Mouse (Mus musculus) common myeloid progenitor, adult 5-6 weeks (primary cell): Measurements from ENCODE around the gene Prrt1. TPM values are rescaled to one million over a fixed set of nuclear protein-coding genes. Genes with fewer than 3 reads are reported as not detected.

Source experiments
- ATAC-seq: replicated peaks from 2 replicates; pipeline ENCODE4 v1.8.0; 2016; ENCODE audit warnings: low read depth, mild to moderate bottlenecking, moderate TSS enrichment, inconsistent platforms; ENCODE audit not compliant: poor library complexity, severe bottlenecking
- total RNA-seq: library from RNA; stranded (forward); fragments of 200-1000, 187-1606 nt; gene quantifications from 2 replicates; pipeline ENCODE4 v1.2.3, GENCODE M21; 2017

Prrt1 gene
- total RNA-seq = not detected in 2 replicates

- ATAC-seq = no peak
Observed at GRCm38 (mm10) chr17:34629221-34629751, at the start of gene Prrt1. TSS of gene Prrt1 (plus strand) at chr17:34629533.

- ATAC-seq = no peak
Observed at GRCm38 (mm10) chr17:34582528-34582927, 46.8 kb upstream of the Prrt1 start.

- ATAC-seq = no peak
Observed at GRCm38 (mm10) chr17:34583397-34583796, 45.9 kb upstream of the Prrt1 start.

- ATAC-seq = no peak
Observed at GRCm38 (mm10) chr17:34583819-34584218, 45.5 kb upstream of the Prrt1 start.

GRCm38 (mm10) chr17:34585121-34585520 lies 44.2 kb upstream of the Prrt1 start:
- ATAC-seq = no peak

GRCm38 (mm10) chr17:34585877-34586771 lies 43.2 kb upstream of the Prrt1 start:
- ATAC-seq = no peak

GRCm38 (mm10) chr17:34586796-34587422 lies 42.4 kb upstream of the Prrt1 start:
- ATAC-seq = peak; percentile 53

- ATAC-seq = peak; percentile 57
Observed at GRCm38 (mm10) chr17:34587423-34587811, 41.9 kb upstream of the Prrt1 start.

- ATAC-seq = no peak
Observed at GRCm38 (mm10) chr17:34587814-34588213, 41.5 kb upstream of the Prrt1 start.

GRCm38 (mm10) chr17:34588767-34589166 lies 40.6 kb upstream of the Prrt1 start:
- ATAC-seq = no peak

GRCm38 (mm10) chr17:34589206-34589605 lies 40.1 kb upstream of the Prrt1 start:
- no peak for ATAC-seq

GRCm38 (mm10) chr17:34589681-34590101 lies 39.6 kb upstream of the Prrt1 start, which contains the start of gene Gpsm3:
TSS of gene Gpsm3 (plus strand) at chr17:34589806.
- peak; percentile 6; the same call in 1 of the 2 replicates for ATAC-seq

- no peak for ATAC-seq
Observed at GRCm38 (mm10) chr17:34590154-34590987, 39.0 kb upstream of the Prrt1 start.

GRCm38 (mm10) chr17:34591029-34591993 lies 38.0 kb upstream of the Prrt1 start, which contains the start of gene Pbx2:
TSS of gene Pbx2 (plus strand) at chr17:34591266.
- no peak for ATAC-seq

GRCm38 (mm10) chr17:34591994-34592375 lies 37.3 kb upstream of the Prrt1 start:
- ATAC-seq = peak; percentile 55

- no peak for ATAC-seq
Observed at GRCm38 (mm10) chr17:34592581-34593549, 36.5 kb upstream of the Prrt1 start.

GRCm38 (mm10) chr17:34593752-34594525 lies 35.4 kb upstream of the Prrt1 start:
- ATAC-seq = no peak
